Mouse (Mus musculus) stomach, postnatal 0 days (tissue): ENCODE measurements at regions not wholly inside any gene's neighbourhood (a gene's known extent, or its start where the extent isn't known, plus 50 kb on each side); places are given as distances from the start of the nearest gene placed in this dataset.

Experiments used
- ATAC-seq: fragments of 200-750 bp; cut with Nextera tagmentation; 2 replicates; pipeline ENCODE4 v1.8.0; 2017; ENCODE audit not compliant: low FRiP score, low TSS enrichment
- DNase-seq: peaks from one replicate; pipeline ENCODE4 v3.0.0-alpha.2; 2016; ENCODE audit warnings: low spot score
- H3K27ac ChIP-seq: fragments of 300-500 bp; sonication (generic); replicated peaks from 2 replicates; pipeline ENCODE4 v1.5.1; 2014; ENCODE audit warnings: mild to moderate bottlenecking, control low read depth
- H3K27me3 ChIP-seq: fragments of 300-500 bp; sonication (generic); 2 replicates; pipeline ENCODE4 v1.6.1; 2014; ENCODE audit warnings: low read length; ENCODE audit not compliant: control insufficient read depth, insufficient read depth
- H3K36me3 ChIP-seq: fragments of 300-500 bp; sonication (generic); 2 replicates; pipeline ENCODE4 v1.6.1; 2014; ENCODE audit warnings: low read length, mixed read lengths; ENCODE audit not compliant: control insufficient read depth, insufficient read depth
- H3K4me1 ChIP-seq: fragments of 300-500 bp; sonication (generic); replicated peaks from 2 replicates; pipeline ENCODE4 v1.6.1; 2014; ENCODE audit warnings: antibody characterized with exemption; ENCODE audit not compliant: control insufficient read depth, insufficient read depth
- H3K4me2 ChIP-seq: fragments of 300-500 bp; sonication (generic); replicated peaks from 2 replicates; pipeline ENCODE4 v1.6.1; 2014; ENCODE audit warnings: low read depth, mild to moderate bottlenecking, control low read depth, moderate library complexity
- H3K4me3 ChIP-seq: fragments of 300-500 bp; sonication (generic); 2 replicates; pipeline ENCODE4 v1.5.1; 2014; ENCODE audit warnings: low read depth, low read length, control low read depth
- H3K9ac ChIP-seq: fragments of 300-500 bp; sonication (generic); 2 replicates; pipeline ENCODE4 v1.6.1; 2014; ENCODE audit warnings: mild to moderate bottlenecking, low read length, control low read depth, mixed read lengths
- H3K9me3 ChIP-seq: fragments of 300-500 bp; sonication (generic); 2 replicates; pipeline ENCODE4 v1.6.1; 2016; ENCODE audit warnings: low read length; ENCODE audit not compliant: control insufficient read depth
- CTCF ChIP-seq: IDR thresholded peaks from 2 replicates; pipeline ENCODE4 v1.5.1; 2016; ENCODE audit warnings: antibody characterized with exemption, low read depth, mild to moderate bottlenecking, moderate library complexity
- EP300 ChIP-seq: optimal IDR thresholded peaks from 2 replicates; pipeline ENCODE3; 2016; ENCODE audit warnings: antibody characterized with exemption
- WGBS: fragments of 180-500 bp; shearing (Covaris S2); extraction: QIAGEN DNeasy Blood & Tissue Kit; methylation state at CpG from one replicate; pipeline ENCODE4 v1.1.7; 2014; 5-methylcytosine and 5-hydroxymethylcytosine counted together

DNA sequence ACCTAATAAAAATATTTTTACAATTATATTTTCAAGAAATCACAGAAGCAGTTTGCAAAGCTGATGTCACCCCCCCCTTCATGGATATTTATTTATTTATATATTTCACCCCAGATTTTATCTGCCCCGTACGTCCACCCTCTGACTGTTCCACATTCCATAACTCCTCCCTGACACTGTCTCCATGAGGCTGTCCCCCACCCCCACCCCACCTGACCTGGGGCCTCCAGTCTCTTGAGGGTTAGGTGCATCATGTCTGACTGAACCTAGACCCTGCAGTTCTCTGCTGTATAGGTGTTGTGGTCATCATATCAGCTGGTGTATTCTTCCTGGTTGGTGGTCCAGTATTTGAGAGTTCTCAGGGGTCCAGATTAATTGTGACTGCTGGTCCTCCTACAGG, 1083.9 kb upstream of the Cadm2 start:
- WGBS, result 100% methylated on average over 2 of the region's 2 CpGs
- ATAC-seq, result no peak
- Histone ChIP-seq H3K4me2 (no peak overlapping the region), H3K9me3 (no peaks in the 10 kb centered on the region), H3K36me3 (no peaks in the 10 kb centered on the region), H3K4me3 (no peak overlapping the region), H3K27ac (no peak overlapping the region), H3K9ac (no peak overlapping the region), H3K27me3 (no peaks in the 10 kb centered on the region), H3K4me1 (no peaks in the 10 kb centered on the region)
- no peak for DNase-seq
- TF ChIP-seq CTCF, result no peak
- TF ChIP-seq EP300, result no peak

DNA sequence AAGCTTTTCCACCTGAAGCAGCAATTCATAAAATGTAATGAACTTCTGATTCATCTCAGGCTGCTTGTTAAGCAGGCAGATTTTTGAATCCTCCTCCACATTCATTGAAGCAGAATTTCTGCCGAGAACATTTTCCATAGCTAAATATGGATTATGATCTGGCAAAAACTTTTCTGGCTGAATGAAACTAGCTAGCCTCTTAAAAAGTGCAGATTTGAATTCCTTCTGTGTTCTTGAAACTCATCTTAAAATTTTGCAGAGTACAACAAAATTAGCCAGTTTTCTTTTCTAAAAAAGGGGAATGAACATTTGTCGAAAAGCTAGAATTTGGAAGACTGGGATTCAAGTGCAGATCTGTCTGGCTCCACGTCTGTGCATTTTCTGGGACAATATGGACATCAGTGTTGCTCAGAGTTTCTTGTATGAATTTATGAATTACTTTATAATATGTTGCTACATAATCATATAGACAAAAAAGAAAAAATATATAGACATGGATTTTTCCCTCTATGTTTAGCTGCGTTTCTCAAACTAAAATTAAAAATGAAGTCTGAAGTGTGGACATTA, 1046.3 kb upstream of the Cadm2 start:
- Histone ChIP-seq H3K4me2 (no peak overlapping the region), H3K27me3 (no peaks in the 10 kb centered on the region), H3K36me3 (no peaks in the 10 kb centered on the region), H3K9ac (no peak overlapping the region), H3K9me3 (no peaks in the 10 kb centered on the region), H3K27ac (no peak overlapping the region), H3K4me1 (no peaks in the 10 kb centered on the region), H3K4me3 (no peak overlapping the region)
- whole genome bisulfite sequencing, result 77% methylated on average over 4 of the region's 4 CpGs
- no peak for TF ChIP-seq CTCF
- TF ChIP-seq EP300, result no peak
- DNase-seq (no peak), ATAC-seq (no peak)

- no peak overlapping the region for H3K9ac ChIP-seq
- no peak overlapping the region for H3K27ac ChIP-seq
- ATAC-seq, result no peak
- H3K27me3 ChIP-seq, result no peaks in the 10 kb centered on the region
- H3K4me1 ChIP-seq, result no peaks in the 10 kb centered on the region
- H3K9me3 ChIP-seq, result no peaks in the 10 kb centered on the region
- no peak for DNase-seq
- WGBS, result 47% methylated on average over 4 of the region's 4 CpGs
- H3K4me2 ChIP-seq, result no peak overlapping the region
- TF ChIP-seq EP300 (no peak), CTCF (no peak)
- H3K4me3 ChIP-seq, result no peak overlapping the region
- H3K36me3 ChIP-seq, result no peaks in the 10 kb centered on the region
Measured at GRCm38 (mm10) chr16:68658436-68658835, 1037.7 kb upstream of the Cadm2 start.

DNA sequence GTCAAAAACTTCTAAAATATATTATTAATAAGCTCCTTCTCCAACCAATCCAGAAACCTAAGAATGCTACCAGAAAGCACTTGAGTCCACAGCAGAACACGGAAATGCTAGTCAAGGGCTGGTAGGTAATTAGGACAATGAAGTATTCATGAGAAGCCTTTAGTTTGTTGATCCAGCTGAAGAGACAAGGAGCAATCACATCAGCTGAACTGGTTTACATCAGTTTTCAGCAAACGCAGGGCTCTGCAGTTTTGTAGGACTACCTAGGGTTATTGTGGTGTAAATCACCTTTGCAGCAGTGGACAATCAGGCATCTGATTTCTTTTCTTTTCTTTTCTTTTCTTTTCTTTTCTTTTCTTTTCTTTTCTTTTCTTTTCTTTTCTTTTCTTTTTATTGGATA, 1007.3 kb upstream of the Cadm2 start:
- H3K9ac ChIP-seq, result no peak overlapping the region
- no peaks in the 10 kb centered on the region for H3K36me3 ChIP-seq
- TF ChIP-seq EP300, result no peak
- no peak for TF ChIP-seq CTCF
- no peak for DNase-seq
- H3K27ac ChIP-seq, result no peak overlapping the region
- no peaks in the 10 kb centered on the region for H3K27me3 ChIP-seq
- no peak for ATAC-seq
- H3K9me3 ChIP-seq, result no peaks in the 10 kb centered on the region
- no peak overlapping the region for H3K4me2 ChIP-seq
- H3K4me1 ChIP-seq, result no peaks in the 10 kb centered on the region
- WGBS, result 56% methylated on average over 2 of the region's 2 CpGs
- H3K4me3 ChIP-seq, result no peak overlapping the region

- Histone ChIP-seq H3K9me3 (no peaks in the 10 kb centered on the region), H3K4me2 (no peak overlapping the region), H3K27me3 (no peaks in the 10 kb centered on the region), H3K36me3 (no peaks in the 10 kb centered on the region), H3K9ac (no peak overlapping the region), H3K4me1 (no peaks in the 10 kb centered on the region), H3K4me3 (no peak overlapping the region), H3K27ac (no peak overlapping the region)
- ATAC-seq (no peak), DNase-seq (no peak)
- WGBS, result 83% methylated on average over 2 of the region's 2 CpGs
- TF ChIP-seq EP300, result no peak
- TF ChIP-seq CTCF, result peak; percentile 57
Measured at GRCm38 (mm10) chr16:68614041-68614440, 993.3 kb upstream of the Cadm2 start.
